Mouse (Mus musculus): ENCODE results near the gene Galnt4.

Galnt4 gene

DNA sequence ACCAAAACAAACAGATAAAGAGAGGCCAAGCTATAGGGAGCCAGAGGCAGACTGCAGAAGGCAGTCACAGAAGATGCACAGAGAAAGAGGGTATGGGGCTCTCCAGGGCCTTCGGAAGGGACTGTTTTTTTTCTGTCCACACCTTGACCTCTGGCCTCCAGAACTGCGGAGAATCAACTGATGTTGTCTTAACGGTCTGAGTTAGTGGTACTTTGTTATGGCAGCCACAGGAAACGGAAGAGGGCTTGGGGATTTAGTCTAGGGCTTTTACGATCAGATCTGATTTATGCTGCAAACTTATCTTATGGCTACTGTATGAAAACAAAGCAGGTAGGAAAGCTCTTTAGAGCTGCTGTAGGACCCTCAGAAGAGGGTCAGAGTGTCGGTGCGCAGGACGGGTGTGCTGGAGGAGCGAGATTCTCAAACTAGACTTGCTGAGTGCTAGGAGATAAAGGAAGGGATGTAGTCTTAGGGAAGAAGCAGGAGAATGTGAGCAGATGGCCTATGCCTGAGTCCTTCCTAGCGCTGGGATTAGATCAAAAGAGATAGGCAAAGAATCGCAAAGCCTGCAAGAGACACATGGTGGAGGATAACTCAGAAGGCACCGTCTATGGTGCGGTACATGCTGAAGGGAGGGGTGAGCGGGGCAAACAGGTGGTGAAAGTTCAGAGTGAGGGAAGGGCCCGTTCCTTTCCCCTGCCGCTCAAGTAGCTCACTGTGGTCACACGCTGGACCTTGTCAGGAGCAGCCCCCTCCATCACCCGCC is 7.7 kb downstream of the Galnt4 start:
- DNase-seq (ENCODE audit: low spot score) = peak; percentile 74

DNA sequence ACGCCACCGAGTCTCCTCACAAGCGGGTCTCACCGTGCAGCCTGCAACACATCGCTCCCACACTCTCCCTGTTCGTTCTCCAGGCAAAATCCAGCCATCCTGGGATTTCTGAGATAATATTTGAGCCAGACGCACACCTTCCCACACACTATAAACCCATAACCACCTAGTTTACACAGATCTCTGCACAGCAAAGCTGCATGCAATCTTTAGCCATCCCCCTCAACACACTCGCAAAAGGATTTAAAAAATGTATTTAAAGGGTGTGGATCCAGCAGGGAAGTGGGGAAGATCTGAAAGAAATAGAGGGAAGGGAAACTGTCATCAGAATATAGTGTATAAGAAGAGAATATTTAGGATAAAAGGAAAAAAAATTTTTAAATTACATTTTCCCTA is 8.3 kb downstream of the Galnt4 start:
- DNase-seq (ENCODE audit: low spot score) = no peak

DNA sequence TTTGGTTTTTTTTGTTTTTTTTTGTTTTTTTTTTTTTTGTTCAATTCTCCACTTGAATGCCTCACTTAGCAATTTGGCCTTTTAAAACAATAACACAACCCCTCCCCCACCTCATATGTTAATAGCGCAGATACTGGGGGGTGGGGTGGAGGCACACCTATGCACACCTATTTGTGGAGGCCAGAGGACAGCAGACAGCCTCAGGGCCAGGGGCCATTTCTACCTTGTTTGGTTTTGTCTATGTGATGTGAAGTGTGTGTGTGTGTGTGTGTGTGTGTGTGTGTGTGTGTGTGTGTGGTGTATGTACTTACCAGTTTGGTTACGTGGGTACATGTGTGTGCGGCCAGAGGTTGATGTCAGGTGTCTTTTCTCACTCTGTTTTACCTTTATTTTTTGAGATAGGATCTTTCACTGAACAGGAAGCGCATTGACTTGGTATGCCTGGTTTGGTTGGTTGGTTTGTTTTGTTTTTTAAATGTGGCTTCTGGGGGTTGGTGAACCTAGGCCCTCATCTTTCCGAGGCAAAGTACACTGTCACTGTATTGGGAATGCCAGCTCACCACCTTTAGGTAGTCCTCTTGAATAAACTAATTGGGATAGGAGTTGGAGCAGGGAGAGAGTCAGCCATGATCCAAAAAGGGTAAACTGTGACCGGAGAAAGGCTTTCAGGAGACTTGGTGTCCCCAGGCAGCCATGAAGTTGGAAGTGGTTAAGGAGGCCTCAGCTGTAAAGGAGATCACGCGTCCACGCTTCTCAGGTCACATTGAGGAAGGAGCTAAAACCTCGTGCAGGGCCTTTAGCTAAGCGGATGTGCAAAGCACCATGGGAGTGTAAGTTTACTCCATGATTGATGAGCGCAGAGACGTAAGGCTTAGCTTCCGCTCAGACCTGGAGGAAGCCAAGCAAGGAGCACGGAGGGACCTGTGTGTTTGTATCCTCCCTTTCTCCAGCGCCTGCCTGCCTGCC is 9.0 kb downstream of the Galnt4 start:
- no peak for DNase-seq (ENCODE audit: low spot score)

DNA sequence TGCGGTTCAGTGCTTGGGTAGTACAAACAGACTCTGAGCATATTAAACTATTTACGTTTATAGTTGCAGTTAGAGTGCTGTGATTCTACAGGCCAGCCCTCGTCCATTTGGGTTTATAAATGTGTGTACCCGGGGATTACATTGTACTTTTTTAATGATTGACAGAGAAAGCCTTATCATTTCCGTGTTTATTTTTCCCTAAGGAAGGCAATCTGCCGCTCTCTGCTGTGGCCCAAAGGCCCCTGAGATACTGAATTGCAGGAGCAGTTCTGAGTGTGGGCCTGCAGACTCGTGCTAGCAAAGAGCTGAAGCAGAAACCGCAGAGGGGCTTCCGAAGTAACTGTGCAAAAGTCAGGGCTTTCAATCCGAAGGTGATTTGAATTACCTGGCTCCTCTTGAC is 9.9 kb downstream of the Galnt4 start:
- DNase-seq (ENCODE audit: low spot score) = peak; percentile 22

DNA sequence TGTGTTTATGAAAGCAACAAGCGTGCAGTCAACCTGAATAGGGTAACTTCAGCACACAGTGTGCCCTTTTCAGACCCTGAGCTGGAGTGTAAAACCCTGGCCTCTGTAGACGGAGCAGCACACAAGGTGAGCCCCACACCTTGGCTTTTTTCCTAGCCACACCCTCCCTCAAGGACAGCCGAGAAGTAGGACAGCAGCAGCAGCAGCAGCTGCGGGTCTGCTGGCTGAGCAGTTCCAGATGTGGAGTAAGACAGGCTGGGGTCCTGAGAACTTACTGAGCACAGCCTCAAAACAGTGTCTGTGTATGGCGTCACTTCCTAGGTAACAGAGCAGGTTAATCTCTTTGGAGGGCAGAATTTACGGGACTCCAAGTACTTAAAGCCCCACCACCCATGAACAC is 10.7 kb downstream of the Galnt4 start:
- DNase-seq (ENCODE audit: low spot score) = peak; percentile 26

DNA sequence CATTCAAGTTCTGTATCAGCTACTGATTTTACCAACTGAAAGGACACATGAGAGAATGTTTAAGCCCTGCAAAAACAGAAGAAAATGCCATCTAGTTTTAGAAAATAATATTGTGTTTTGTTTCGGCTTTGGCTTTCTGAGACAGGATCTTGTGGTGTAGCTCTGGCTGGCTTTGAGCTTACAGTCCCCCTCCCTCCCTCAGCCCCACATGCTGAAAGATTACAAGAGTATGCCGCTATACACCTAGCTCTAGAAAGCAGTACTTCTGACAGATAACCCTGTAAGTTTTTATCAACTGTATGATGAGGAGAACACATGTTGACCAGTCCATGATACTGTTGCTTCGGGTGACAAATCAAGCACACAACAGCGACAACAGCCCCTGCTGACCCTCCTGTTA is 11.5 kb downstream of the Galnt4 start:
- no peak for DNase-seq (ENCODE audit: low spot score)

DNA sequence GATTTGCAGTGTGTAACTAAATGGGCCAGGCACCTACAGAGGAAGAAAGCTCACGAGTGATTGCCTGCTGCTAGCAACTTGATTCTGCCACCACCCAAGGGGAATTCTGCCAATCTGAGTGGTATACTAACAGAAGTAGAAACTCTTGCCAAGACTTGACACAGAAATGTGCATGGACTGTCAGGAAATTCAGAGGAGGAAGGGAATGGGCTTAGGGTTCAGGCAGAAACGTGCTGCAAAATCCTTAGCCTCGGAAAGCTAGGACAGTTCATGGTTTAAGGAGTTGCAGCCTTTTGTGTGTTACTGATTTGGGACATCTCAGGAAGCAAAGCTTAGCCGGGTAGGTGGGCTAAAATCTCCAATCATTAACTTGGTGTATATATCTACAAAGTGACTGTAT is 18.3 kb downstream of the Galnt4 start, which contains the start of gene Phxr2:
Gene Phxr2, minus strand, starts transcription at position 101 of the 400 bp plus-strand sequence.
- no peak for DNase-seq (ENCODE audit: low spot score)

DNA sequence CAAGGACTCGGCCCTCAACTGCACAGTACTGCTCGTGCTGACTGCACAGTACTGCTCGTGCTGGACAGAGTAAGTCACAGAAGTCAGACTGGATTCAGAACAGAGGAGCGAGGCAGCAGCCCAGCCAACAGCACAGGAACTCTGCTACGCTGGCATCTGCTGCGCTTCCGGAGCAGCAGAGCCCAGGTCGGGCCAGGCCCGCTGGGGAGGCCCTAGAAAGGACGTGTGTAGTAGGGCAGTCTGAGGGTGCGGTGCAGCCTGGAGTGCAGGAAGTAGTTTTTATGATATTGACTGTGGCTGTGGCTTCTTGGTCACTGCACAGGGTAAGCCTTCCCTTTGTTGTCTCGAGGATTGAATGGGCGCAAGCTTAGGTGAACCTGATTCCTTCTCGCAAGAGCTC is 19.0 kb downstream of the Galnt4 start:
- no peak for DNase-seq (ENCODE audit: low spot score)

DNA sequence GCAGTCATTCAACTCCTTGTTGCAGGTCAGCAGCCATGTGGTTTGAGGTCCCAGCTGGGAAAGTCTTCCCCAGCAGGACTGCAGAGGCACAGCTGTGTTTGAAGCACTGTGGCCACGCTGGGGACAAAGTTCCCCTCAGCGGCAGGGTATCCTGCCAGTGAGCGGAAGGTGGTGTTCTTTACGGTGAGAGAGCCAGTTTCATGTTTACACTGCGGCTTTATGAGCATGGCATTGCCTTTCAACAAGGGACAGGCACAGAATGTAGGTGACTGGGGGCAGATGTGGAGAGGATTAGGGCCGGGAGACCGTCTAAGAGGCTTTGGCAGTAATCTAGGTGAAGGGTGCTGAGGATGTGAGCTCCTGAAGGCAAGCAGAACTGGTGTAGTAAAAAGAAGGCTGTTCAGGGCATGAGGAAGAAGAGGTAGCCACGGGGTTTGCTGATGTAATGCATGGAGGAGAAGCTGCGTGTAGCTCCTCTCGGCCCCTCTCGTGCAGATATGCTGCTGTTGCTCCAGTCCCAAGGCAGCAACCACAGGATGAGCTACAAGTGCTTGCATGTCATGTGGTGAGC is 19.8 kb downstream of the Galnt4 start:
- no peak for DNase-seq (ENCODE audit: low spot score)

DNA sequence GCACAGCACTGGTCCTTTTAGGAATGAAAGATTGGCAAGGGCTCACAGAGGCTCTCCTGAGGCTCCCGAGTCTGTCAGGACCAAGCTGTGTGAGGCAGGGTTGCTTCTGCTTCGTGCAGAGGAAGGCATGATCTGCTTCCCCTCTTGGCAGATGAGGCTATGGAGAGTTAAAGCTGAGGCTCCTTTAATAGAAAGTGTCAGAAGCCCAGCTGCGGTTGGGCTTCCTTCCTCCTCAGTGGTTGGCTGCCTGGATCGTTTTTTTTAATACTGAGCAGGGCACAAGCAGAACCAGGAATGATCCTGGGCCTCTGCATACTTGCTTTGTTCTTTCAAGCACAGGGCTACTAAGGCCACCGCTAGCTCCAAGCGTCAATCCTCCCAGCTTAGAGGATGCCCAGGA is 22.7 kb downstream of the Galnt4 start:
- DNase-seq (ENCODE audit: low spot score) = no peak

DNA sequence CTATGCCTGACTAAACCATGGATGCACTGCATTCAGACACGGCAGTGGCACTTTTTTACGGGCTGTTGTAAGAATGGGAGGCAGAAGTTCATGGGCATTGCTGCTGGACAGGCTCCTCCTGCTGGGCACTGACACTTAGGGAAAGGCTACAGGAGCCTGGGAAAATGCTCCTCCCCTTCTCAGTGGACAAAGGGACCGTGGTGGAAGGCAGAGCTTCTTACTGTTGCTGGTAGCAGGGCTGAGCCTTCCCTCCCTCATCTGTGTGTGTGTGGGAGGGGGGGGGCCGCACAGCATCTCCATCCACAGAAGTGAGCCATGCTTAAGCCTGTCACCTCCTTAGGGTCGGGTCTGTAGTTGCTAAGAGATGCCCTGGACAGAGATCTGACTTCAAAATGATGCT is 23.3 kb downstream of the Galnt4 start:
- DNase-seq (ENCODE audit: low spot score) = no peak

DNA sequence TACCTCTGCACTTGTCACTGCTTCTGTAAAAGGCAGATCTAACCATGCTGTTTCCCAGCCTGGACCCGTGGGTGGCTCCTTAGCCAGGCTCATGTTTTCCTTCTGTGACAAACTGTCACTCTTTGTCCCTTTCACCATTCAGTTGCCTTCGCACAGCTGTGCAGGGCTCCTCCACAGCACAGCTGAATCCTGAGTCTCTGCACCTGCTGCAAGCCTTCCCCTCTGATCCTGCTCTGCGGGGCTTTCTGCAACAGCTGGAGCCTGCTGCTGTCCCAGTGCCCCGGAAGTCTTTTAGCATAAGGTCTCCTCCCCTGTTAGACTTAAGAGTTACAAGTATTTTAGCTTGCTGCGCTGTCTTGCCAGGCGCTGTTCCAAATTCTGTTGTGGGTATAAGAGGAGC is 24.2 kb downstream of the Galnt4 start:
- no peak for DNase-seq (ENCODE audit: low spot score)

DNA sequence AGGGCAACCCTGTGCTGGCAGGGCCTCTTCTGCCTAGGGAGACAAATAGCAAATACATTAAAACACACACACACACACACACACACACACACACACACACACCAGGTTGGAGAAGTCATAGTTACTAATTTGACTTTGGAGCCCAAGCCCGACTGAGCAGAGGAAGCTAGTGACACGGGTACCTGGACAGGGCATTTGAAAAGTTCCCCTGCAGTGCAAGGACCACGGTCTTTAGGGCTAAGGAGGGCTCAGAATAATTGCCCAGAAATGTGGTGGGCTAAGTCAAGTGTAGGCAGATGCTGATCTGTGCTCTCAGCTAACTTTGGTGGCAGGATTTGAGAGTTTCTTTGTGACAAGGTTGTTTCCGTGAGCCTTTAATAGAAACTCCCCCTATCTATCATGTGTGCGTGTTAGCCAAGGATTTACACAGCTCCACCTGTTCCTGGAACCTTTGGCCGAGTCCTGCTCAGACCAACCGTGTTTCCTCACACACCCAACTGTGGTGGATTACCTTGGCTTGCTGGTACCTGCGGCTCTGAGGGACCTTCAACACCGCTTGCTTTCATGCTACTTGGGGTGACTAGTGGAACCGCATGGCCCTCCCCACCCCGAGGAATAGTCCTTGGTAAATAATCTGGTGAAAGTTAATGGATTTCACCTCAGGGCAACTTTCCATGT is 24.8 kb downstream of the Galnt4 start:
- no peak for DNase-seq (ENCODE audit: low spot score)

DNA sequence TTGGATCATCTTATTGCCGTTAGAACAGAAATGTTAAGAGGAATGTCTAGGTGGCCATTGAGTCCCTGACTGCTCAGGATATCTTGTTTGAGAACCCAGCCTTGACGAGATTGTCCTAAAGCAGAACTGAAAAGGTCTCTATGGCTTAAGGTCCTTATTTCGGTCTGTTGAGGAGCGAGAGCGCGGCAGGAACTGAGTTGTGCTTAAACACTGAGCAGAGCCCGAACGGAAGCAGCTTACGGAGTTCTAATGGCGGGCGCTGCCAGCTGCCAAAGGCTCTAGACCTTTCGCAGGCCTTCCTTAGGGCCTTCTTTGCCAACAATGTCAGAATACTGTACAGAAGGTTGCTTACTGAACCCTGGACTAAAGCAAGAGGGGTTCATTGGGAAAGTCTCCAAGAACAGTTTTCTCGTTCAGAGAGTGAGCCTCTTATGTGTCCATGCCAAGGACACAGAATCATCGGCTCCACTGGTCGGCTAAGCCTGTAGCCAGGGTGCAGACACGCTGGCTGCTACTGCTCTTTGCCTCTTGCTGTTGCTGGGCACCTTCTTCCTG is 25.4 kb downstream of the Galnt4 start:
- DNase-seq (ENCODE audit: low spot score) = no peak

DNA sequence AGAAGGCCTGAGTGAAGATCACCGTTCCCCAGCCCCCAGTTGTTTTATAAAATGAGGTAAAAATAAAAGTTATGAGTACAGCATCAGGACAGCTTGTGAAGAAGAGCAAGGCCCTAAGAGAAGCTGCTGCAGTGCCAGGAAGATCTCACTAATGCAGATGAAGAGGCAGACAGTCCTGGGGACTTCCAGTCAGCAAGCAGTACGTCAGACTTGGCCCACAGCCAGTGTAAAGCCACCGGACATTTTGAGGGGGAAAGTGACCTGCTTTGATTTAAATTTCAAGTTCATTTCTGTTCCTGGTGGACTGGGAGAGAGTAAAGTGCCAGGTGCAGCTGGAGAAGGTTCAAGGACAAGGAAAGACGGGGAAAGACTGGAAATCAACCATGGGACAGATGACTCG is 28.4 kb downstream of the Galnt4 start:
- no peak for DNase-seq (ENCODE audit: low spot score)

DNA sequence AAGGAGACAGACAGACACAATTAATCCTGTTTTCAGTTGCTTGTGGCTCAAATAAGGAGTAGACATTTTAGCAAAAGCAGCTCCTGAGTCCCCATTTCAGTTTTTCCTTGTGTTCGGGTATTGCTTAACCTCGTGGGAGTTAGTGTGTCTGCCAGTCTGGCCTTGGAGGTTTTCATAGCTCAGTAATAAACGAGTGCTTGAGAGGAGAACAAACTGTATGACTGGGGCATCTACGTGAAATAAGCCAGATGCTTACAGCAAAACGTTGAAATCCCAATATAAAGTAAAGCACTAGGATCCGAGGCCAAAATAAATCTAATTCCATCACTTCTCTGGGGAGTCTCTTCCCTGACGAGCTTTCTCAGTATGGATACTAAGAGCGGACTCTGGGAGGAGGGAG is 37.7 kb downstream of the Galnt4 start:
- no peak for DNase-seq (ENCODE audit: low spot score)

DNA sequence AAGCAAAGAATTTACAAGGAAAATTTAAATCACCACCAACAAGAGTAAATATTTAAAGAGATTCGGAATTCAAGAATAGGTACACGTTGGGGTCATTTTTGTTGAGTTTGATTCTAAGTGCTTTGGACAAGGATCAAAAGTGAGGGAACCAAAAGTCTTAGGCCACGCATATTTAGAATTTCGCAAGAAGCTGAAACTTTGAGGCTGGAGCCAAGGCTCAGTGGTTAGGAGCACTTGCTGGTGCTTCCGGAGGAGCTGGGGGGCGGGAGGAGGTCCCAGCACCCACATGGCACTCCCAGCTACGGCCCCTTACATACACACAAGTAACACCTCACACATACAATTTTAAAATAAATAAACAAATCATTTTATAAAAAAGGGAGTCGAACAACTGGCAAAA is 38.6 kb downstream of the Galnt4 start:
- DNase-seq (ENCODE audit: low spot score) = no peak

DNA sequence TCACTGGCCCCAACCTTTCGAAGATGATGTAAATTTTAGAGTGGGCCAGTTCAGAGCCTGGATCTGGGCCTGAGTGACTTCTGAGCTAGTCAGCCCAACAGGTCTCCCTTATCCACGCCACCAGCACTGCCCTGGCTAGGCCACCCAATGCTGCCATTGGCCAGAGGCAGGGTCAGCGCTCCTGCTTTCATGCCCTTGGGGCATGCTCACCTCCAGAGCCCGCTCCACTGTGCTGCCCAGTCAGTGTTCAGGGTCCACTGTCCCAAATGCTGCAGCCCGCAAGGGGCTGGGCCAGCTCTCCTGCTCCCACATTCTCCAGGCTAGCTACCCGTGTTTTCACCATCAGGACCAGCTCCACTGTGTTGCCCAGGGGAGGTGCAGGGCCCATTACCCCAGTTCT is 42.1 kb downstream of the Galnt4 start:
- DNase-seq (ENCODE audit: low spot score) = no peak

DNA sequence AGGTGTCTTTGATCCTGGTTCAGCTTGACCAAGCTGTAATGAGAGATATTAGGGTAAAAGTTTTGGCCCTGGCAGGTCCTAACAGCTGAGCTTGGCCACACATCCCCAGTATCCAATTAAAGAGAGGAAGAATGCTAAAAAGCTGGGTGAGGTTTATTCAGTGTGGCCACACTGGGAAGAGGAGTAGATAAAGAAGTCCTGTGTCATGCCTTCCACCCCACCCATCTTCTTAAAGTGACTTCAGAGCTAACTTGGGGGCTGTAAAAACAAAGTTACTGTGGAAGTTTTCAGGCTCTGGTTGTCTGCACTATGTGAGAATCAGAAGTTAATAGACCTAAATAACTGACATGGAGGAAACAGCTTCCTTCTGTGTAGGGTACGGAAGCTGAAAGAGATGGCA is 43.6 kb downstream of the Galnt4 start:
- no peak for DNase-seq (ENCODE audit: low spot score)

DNA sequence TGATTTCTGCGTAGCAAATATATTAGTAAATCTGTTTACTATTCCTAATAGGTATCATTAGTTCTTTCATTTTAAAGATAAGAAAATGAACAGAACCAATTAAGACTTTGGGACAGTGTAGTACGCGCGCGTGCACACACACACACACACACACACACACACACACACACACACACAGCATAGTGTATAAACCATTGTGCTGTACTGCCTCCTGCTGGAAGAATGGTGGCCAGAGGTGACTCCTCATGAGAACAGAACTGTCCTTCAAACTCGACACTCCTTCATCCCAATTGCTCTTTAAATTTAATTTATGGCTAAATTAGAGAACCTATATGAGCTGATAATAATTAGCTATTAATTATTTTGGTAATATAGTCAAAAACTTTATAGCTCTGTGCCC is 44.1 kb downstream of the Galnt4 start:
- no peak for DNase-seq (ENCODE audit: low spot score)

DNA sequence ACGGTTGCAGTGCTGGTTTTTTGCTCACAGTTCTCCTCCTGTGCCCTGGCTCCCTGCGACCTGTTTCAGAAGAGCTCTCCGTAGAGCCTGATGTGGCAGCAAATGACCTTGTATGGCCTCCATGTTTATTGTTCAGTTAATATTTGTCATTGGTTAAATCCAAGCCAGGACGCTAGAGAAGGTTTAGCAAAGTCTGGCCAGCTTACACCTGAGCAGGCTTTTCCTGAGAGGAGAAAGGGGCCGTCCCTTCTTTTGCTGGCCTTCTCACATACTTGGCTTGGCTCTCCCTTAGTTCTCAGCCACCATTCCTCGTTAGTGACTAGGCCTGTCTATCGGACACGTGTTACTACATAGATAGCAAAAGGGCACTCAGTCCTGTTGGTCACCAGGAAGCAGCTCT is 46.7 kb downstream of the Galnt4 start:
- DNase-seq (ENCODE audit: low spot score) = peak; percentile 56

DNA sequence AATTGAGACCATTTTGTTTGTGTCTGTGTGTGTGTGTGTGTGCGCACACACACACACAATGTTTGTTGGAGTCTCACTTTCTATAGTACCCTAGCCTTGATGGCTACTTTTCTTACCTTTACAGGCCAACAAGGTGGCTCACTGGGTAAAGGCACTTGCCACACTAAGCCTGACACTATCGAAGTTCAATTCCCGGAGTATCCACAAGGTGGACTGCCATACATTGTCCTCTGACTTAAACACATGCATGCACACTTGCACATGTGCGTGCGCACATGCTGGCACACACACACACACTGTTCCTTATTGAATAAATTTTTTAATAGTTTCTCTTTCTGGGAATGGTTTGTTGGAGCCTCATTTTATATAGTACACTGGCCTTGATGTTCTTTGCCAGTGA is 48.8 kb downstream of the Galnt4 start:
- DNase-seq (ENCODE audit: low spot score) = no peak
